Mouse (Mus musculus): ENCODE data around the gene Sh3kbp1. TPM values are rescaled to one million over a fixed set of nuclear protein-coding genes. Genes with fewer than 3 reads are reported as not detected.

The Sh3kbp1 gene
- 443 TPM for polyA plus RNA-seq (2017; shearing (Covaris generic))

GRCm38 (mm10) chrX:159626907-159627587 lies at the start of gene Sh3kbp1:
Sh3kbp1 (plus strand) TSS chrX:159627272.

GRCm38 (mm10) chrX:159988002-159988960 lies 361.2 kb downstream of the Sh3kbp1 start, which contains the start of gene Map3k15:
Map3k15 (plus strand) TSS chrX:159988433.

Other genes with a start within 250 kb of the Sh3kbp1 start
- not detected for gene Map7d2, start 212.7 kb upstream of the Sh3kbp1 start, polyA plus RNA-seq (2017; shearing (Covaris generic))
- 50.8 TPM for gene Bclaf3, start 100.6 kb upstream of the Sh3kbp1 start, polyA plus RNA-seq (2017; shearing (Covaris generic))